Mouse (Mus musculus) lung, postnatal 0 days (tissue): Measurements from ENCODE around the gene Ehbp1.

Experiments
- CTCF ChIP-seq: IDR thresholded peaks from 2 replicates; pipeline ENCODE4 v1.5.1; 2016; ENCODE audit warnings: antibody characterized with exemption, mild to moderate bottlenecking
- EP300 ChIP-seq: IDR thresholded peaks from 2 replicates; pipeline ENCODE4 v1.6.1; 2016; ENCODE audit warnings: antibody characterized with exemption, mild to moderate bottlenecking, control low read depth

- TF ChIP-seq CTCF (no peak), EP300 (no peak)
Measured at GRCm38 (mm10) chr11:22157882-22158281, 184.2 kb downstream of the Ehbp1 start.
